Mouse (Mus musculus): ENCODE results near the gene Krt77. TPM values are rescaled to one million over a fixed set of nuclear protein-coding genes. Genes with fewer than 3 reads are reported as not detected.

The Krt77 gene
- polyA plus RNA-seq, 1 experiment from 2014 or later, result not detected

GRCm38 (mm10) chr15:101834784-101835328, 34.6 kb downstream of the Krt77 start:
- Histone ChIP-seq H3K4me1 (ENCODE audit: insufficient read depth) (no peaks in the 10 kb centered on the region), H3K27me3 (ENCODE audit: insufficient read depth, low read length) (no peaks in the 10 kb centered on the region), H3K36me3 (ENCODE audit: insufficient read depth) (no peaks in the 10 kb centered on the region), H3K4me2 (no peak overlapping the region), H3K9me3 (ENCODE audit: low read depth, low read length) (no peaks in the 10 kb centered on the region), H3K9ac (no peak overlapping the region), H3K27ac (ENCODE audit: low read depth) (no peak overlapping the region), H3K4me3 (ENCODE audit: low read depth, low read length) (no peak overlapping the region)
- DNase-seq, result no peak
- peak; percentile 16 for TF ChIP-seq CTCF (IDR thresholded peaks at IDR 0.05; ENCODE audit: low read depth)
- no peak for ATAC-seq (ENCODE audit: insufficient read depth)
- 52% methylated on average over 5 of the region's 5 CpGs for WGBS

- Histone ChIP-seq H3K4me2 (no peak overlapping the region), H3K27me3 (ENCODE audit: insufficient read depth, low read length) (no peaks in the 10 kb centered on the region), H3K9me3 (ENCODE audit: low read depth, low read length) (no peaks in the 10 kb centered on the region), H3K36me3 (ENCODE audit: insufficient read depth) (no peaks in the 10 kb centered on the region), H3K9ac (no peak overlapping the region), H3K4me1 (ENCODE audit: insufficient read depth) (no peaks in the 10 kb centered on the region), H3K4me3 (ENCODE audit: low read depth, low read length) (no peak overlapping the region), H3K27ac (ENCODE audit: low read depth) (no peak overlapping the region)
- ATAC-seq (ENCODE audit: insufficient read depth), result no peak
- DNase-seq, result no peak
- no peak for TF ChIP-seq CTCF (IDR thresholded peaks at IDR 0.05; ENCODE audit: low read depth)
- 19% methylated on average over 6 of the region's 6 CpGs for WGBS
Observed at GRCm38 (mm10) chr15:101833131-101833530, 36.4 kb downstream of the Krt77 start.

- H3K27ac ChIP-seq (ENCODE audit: low read depth), result no peak overlapping the region
- TF ChIP-seq CTCF (IDR thresholded peaks at IDR 0.05; ENCODE audit: low read depth), result no peak
- H3K9me3 ChIP-seq (ENCODE audit: low read depth, low read length), result no peaks in the 10 kb centered on the region
- no peak overlapping the region for H3K9ac ChIP-seq
- H3K4me2 ChIP-seq, result no peak overlapping the region
- H3K4me1 ChIP-seq (ENCODE audit: insufficient read depth), result no peaks in the 10 kb centered on the region
- H3K36me3 ChIP-seq (ENCODE audit: insufficient read depth), result no peaks in the 10 kb centered on the region
- WGBS, result 62% methylated on average over 5 of the region's 5 CpGs
- DNase-seq (no peak), ATAC-seq (ENCODE audit: insufficient read depth) (no peak)
- H3K27me3 ChIP-seq (ENCODE audit: insufficient read depth, low read length), result no peaks in the 10 kb centered on the region
- no peak overlapping the region for H3K4me3 ChIP-seq (ENCODE audit: low read depth, low read length)
Observed at GRCm38 (mm10) chr15:101829441-101829840, 40.1 kb downstream of the Krt77 start.

- H3K9ac ChIP-seq, result no peak overlapping the region
- H3K27ac ChIP-seq (ENCODE audit: low read depth), result no peak overlapping the region
- no peaks in the 10 kb centered on the region for H3K9me3 ChIP-seq (ENCODE audit: low read depth, low read length)
- no peak for TF ChIP-seq CTCF (IDR thresholded peaks at IDR 0.05; ENCODE audit: low read depth)
- ATAC-seq (ENCODE audit: insufficient read depth) (no peak), DNase-seq (no peak)
- H3K4me1 ChIP-seq (ENCODE audit: insufficient read depth), result no peaks in the 10 kb centered on the region
- 15% methylated on average over 3 of the region's 3 CpGs for WGBS
- no peaks in the 10 kb centered on the region for H3K27me3 ChIP-seq (ENCODE audit: insufficient read depth, low read length)
- H3K4me2 ChIP-seq, result no peak overlapping the region
- H3K4me3 ChIP-seq (ENCODE audit: low read depth, low read length), result no peak overlapping the region
- no peaks in the 10 kb centered on the region for H3K36me3 ChIP-seq (ENCODE audit: insufficient read depth)
Observed at GRCm38 (mm10) chr15:101821786-101822185, 47.7 kb downstream of the Krt77 start.

GRCm38 (mm10) chr15:101817875-101818274, 51.6 kb downstream of the Krt77 start, which contains the start of gene Krt2:
Krt2 (minus strand) TSS chr15:101818169.
- H3K27me3 ChIP-seq (ENCODE audit: insufficient read depth, low read length), result no peaks in the 10 kb centered on the region

More at GRCm38 (mm10) chr15:101817875-101818274, 51.6 kb downstream of the Krt77 start, which contains the start of gene Krt2:
- H3K27ac ChIP-seq (ENCODE audit: low read depth), result no peak within 1 kb of the TSS
- WGBS, result 67% methylated on average over 16 of the region's 16 CpGs
- no peaks in the 10 kb centered on the region for H3K4me1 ChIP-seq (ENCODE audit: insufficient read depth)
- H3K9ac ChIP-seq, result no peak within 1 kb of the TSS
- H3K9me3 ChIP-seq (ENCODE audit: low read depth, low read length), result no peaks in the 10 kb centered on the region
- H3K36me3 ChIP-seq (ENCODE audit: insufficient read depth), result no peaks in the 10 kb centered on the region
- no peak within 1 kb of the TSS for H3K4me3 ChIP-seq (ENCODE audit: low read depth, low read length)
- DNase-seq (no peak), ATAC-seq (ENCODE audit: insufficient read depth) (no peak)
- no peak for TF ChIP-seq CTCF (IDR thresholded peaks at IDR 0.05; ENCODE audit: low read depth)
- no peak within 1 kb of the TSS for H3K4me2 ChIP-seq

Small RNA genes within 50 kb of the gene (microRNA-seq; reads per million reads assigned to microRNA genes)
- gene Gm44356 (ENCODE audit: borderline number of aligned reads), result not detected

Other genes starting within 250 kb of the Krt77 start
- not detected in 2 replicates for gene Gm5414, start 241.5 kb downstream of the Krt77 start, polyA plus RNA-seq (2014; fragmentation: Nextera tagmentation; extraction: Ambion mirVana)
- gene Gm5478, start 222.3 kb downstream of the Krt77 start, polyA plus RNA-seq (2014; fragmentation: Nextera tagmentation; extraction: Ambion mirVana), result not detected in 2 replicates
- gene Krt6b, start 189.4 kb downstream of the Krt77 start, polyA plus RNA-seq (2014; fragmentation: Nextera tagmentation; extraction: Ambion mirVana), result not detected in 2 replicates
- not detected in 2 replicates for gene Krt6a, start 175.4 kb downstream of the Krt77 start, polyA plus RNA-seq (2014; fragmentation: Nextera tagmentation; extraction: Ambion mirVana)
- not detected in 2 replicates for gene Krt5, start 156.8 kb downstream of the Krt77 start, polyA plus RNA-seq (2014; fragmentation: Nextera tagmentation; extraction: Ambion mirVana)
- not detected in 2 replicates for gene Krt71, start 126.6 kb downstream of the Krt77 start, polyA plus RNA-seq (2014; fragmentation: Nextera tagmentation; extraction: Ambion mirVana)
- not detected in 2 replicates for gene Krt72, start 83.2 kb downstream of the Krt77 start, polyA plus RNA-seq (2014; fragmentation: Nextera tagmentation; extraction: Ambion mirVana)
- not detected in 2 replicates for gene Krt73, start 67.4 kb downstream of the Krt77 start, polyA plus RNA-seq (2014; fragmentation: Nextera tagmentation; extraction: Ambion mirVana)
- not detected in 2 replicates for gene Krt2, start 51.5 kb downstream of the Krt77 start, polyA plus RNA-seq (2014; fragmentation: Nextera tagmentation; extraction: Ambion mirVana)
- gene Krt1, start 18.9 kb downstream of the Krt77 start, polyA plus RNA-seq (2014; fragmentation: Nextera tagmentation; extraction: Ambion mirVana), result 0.30 and 0.76 TPM in 2 replicates
- not detected in 2 replicates for gene Krt76, start 23.2 kb upstream of the Krt77 start, polyA plus RNA-seq (2014; fragmentation: Nextera tagmentation; extraction: Ambion mirVana)
- 0.97 and 1.3 TPM in 2 replicates for gene Krt4, start 55.0 kb upstream of the Krt77 start, polyA plus RNA-seq (2014; fragmentation: Nextera tagmentation; extraction: Ambion mirVana)
- 0.20 and 0.22 TPM in 2 replicates for gene Krt79, start 70.6 kb upstream of the Krt77 start, polyA plus RNA-seq (2014; fragmentation: Nextera tagmentation; extraction: Ambion mirVana)
- 0.05 TPM in 2 replicates for gene Krt78, start 84.6 kb upstream of the Krt77 start, polyA plus RNA-seq (2014; fragmentation: Nextera tagmentation; extraction: Ambion mirVana)
- 183 and 192 TPM in 2 replicates for gene Krt8, start 134.8 kb upstream of the Krt77 start, polyA plus RNA-seq (2014; fragmentation: Nextera tagmentation; extraction: Ambion mirVana)
- gene Krt18, start 158.5 kb upstream of the Krt77 start, polyA plus RNA-seq (2014; fragmentation: Nextera tagmentation; extraction: Ambion mirVana), result 148 TPM in 2 replicates
- gene Eif4b, start 204.1 kb upstream of the Krt77 start, polyA plus RNA-seq (2014; fragmentation: Nextera tagmentation; extraction: Ambion mirVana), result 134 and 137 TPM in 2 replicates
- gene Tns2, start 230.7 kb upstream of the Krt77 start, polyA plus RNA-seq (2014; fragmentation: Nextera tagmentation; extraction: Ambion mirVana), result 48.3 and 56.9 TPM in 2 replicates

All from lung, embryonic 14.5 days (tissue).